Mouse (Mus musculus) common myeloid progenitor, adult 5-6 weeks (primary cell): ENCODE measurements around the gene Dscaml1. TPM values are rescaled to one million over a fixed set of nuclear protein-coding genes. Genes with fewer than 3 reads are reported as not detected.

ENCODE experiments used
- ATAC-seq: replicated peaks from 2 replicates; pipeline ENCODE4 v1.8.0; 2016; ENCODE audit warnings: low read depth, mild to moderate bottlenecking, moderate TSS enrichment, inconsistent platforms; ENCODE audit not compliant: poor library complexity, severe bottlenecking
- total RNA-seq: library from RNA; stranded (forward); fragments of 200-1000, 187-1606 nt; gene quantifications from 2 replicates; pipeline ENCODE4 v1.2.3, GENCODE M21; 2017

The Dscaml1 gene
- total RNA-seq, 1 experiment from 2014 or later = not detected

DNA sequence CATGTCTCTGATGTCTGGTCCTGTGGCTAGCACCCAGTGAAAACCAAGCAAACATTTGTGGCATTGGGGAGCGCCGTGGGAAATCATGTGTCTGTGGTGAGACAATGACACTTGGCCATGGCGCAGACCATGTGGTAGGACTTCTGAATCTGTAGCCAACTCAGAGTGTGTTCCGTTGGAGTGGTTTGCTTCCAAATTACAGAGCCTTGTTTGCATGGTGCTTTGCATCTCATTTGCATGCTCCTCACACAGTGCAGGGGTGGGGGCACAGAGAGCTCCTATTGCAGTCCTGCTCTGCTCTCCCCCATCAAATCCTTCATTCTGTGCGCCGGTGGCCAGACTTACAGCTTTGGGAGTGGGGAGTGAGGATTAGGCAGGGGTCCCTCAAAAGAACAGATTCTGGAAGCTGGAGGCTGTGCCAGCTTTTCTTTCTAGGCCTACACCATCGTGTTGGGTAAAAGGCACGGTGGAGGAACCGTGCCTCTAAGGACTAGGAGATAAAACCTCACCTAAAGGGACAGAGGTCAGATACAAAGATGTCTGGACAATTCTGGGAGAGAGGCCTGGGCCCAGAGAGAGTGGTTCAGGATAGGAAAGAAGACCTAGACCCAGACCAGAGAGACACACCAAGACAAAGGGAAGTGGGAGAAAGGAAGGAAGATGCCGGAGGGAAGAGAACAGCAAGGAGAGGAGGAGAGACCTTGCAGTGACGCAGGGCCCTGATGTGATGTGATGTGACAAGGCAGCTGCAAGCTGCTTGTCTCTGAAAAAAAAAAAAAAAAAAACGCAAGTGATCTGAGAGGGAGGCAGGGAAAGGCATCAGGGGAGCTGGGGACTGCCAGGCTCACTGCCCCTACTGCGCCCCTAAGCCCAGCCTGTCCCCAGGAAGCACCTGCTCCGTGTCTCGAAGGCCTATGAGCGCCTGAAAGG, 237.2 kb downstream of the Dscaml1 start:
- ATAC-seq = no peak

DNA sequence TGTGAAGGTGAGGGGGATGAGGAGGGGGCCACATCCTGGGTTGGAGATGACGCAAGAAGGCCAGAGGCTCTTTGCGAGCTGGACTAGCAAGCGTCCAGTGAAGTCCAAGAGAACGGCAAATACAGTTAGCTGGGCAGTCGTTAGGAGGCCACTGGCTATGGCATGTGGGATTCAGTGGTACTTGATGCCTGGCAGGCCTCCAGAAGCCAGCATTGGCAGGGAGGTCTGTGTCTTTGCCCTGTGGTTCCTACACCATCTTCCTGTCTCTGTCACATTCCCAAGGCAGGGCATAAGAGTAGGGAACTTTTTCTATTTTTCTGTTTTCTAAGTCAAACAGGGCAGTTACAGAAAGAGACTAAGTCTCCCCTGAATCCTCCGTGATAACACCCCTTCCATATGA, 237.9 kb downstream of the Dscaml1 start:
- ATAC-seq = no peak

DNA sequence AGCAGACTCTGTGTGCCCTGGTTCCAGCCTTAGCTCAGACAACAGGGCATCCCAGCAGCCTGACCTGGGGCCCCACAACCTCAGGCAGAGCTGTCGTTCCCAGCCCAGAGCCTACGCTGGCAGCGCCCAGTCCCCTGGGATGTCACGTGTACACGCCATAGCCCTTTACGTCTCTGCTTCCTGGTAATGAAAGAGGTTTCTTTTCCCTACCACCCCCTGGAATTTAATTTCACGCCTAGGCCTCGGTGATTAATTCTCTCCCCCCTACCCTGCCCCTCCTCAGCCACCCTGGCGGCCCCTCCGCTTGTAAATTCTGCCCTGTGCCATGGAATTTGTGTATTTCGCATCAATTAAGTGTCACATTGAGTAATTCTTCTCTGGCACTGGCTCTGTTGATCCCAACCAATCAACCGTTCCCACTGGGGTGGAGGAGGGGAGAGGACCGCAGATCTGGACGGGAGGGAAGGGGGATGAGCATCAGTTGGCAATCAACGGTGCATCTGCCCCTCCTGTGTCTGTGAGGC, 238.5 kb downstream of the Dscaml1 start:
- ATAC-seq = no peak

DNA sequence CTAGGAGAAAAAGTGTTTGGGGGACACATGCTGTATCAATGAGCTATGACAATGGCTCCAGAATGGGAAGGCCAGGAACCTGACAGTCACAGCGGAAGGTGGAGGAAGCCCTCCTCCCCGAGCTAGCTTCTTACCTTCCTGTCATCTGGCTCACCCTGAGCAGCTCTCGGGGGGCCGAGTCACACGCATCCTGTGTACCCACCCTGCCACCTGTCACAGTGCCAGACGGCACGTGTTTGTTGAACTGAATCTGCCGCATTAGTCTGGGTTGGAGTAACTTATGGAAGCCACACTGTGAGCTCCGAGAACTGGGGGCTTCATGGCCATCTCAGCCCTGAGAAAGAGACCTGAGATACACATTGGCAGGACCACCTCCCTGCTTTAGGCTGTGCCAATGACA, 249.5 kb downstream of the Dscaml1 start:
- no peak for ATAC-seq

DNA sequence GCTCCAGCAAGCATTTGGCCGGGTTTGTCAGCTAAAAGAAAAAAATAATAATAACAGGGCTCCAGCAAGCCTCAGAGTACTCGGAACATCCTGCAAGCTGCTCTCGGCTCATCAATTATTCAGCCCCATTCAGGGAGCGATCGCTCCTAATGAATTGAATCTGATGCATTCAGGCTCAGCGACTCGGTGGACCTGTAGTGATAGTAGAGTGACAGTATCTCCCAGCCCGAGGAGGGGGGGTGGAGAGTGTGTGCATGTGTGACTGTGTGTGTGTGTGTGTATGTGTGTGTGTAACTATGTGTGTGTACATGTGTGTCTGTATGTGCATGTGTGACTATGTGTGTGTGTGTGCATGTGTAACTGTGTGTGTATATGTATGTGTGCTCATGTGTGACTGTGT, 250.2 kb downstream of the Dscaml1 start:
- no peak for ATAC-seq

DNA sequence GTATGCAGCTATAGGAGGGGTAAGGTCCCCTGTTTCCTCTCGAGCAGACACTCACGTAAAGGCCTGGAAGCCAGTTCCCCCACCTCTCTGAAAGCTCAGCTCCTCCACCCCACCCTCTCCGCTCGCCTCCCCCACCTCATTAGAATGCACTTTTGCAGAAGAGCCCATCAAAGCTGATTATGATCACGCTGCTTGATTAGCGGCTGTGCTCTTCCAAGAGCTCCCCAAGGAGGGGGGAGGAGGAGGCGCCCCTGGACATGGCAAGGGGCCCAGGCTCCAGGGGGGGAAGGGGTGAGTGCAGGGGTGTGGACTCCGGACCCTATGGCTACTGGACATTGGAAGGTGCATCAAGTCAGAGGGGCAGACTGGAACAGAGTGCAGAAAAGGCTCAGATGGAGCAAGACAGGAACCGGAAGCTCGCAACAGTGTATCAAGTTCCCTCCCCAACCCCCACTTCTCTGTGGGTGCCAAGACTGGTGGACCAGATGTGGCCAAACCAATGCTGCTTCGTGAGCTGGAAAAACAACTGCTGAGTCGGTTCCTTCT, 250.9 kb downstream of the Dscaml1 start:
- ATAC-seq = peak; percentile 83

DNA sequence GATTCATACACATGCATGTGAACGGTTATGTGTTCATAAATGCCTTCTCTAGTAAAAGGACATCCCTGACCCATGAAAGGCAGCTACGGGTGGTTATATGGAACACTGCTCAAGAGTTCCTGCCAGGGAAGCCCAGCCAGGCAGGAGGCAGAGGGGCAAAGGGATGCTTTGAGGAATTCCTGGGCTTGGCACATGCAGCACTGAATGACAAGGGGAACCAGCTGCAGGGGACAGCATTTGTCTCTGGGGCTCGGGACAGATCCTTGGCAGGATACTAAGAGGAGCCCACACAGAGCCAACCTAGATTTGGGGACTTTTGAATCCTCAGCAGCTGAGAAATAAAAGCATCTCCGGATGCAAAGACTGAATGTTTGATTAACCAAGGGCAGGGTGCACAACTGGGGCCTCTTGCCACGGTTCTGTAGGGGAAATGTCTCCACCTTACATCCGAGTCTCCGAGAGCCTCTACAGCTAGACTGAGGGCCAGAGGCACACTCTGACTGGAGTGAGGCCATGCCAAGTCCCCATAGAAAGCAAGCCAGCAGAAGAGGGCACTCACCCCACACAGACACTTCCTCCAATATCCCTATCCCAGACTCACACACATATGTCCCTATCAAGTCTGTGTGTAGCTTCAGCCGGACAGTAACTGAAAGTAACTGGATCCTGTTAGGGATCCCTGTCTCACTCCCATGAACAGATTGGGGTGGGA, 251.7 kb downstream of the Dscaml1 start:
- no peak for ATAC-seq

DNA sequence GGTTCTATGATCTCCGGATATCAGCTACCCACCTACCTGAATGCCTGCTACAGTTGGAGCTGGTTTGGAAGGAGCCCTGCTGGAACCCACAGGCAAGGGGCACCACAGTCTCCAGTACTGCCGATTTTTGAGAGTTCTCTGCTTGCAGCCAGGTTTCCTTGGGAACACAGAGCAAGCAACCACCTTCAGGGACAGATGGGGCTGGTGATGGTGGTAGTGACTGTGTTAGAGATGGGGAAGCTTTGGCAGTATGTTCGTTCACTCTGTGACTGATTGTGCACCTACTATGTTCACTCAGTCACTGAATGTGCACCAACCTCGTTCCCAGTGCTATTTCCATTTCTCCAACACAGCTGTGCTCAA, 252.2 kb downstream of the Dscaml1 start:
- no peak for ATAC-seq

DNA sequence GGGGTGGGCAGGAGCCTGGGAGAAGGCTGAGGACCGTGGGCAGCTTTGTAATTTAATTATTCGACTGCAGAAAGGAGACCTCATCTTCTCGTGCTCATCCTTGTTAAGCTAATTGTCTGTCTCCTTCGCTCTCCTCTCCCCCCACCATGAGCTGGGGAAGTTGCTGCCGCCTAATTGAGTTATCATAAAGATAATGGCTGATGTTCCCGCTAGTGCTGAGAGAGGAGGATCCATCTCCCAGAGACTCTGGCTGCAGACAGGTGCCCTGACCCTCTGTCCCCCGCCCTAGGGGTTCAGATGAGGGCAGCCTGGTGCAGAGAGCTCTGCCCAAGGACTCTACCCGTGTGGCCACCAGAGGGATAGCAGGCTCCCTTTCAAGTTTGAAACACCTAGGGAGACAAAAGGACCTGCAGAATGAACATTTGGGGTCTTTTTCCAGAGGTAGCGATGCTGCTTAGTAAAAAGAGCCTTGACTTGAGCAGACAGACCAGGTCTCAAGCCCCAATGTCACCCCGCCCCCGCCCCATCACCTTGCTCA, 256.1 kb downstream of the Dscaml1 start:
- ATAC-seq = no peak

DNA sequence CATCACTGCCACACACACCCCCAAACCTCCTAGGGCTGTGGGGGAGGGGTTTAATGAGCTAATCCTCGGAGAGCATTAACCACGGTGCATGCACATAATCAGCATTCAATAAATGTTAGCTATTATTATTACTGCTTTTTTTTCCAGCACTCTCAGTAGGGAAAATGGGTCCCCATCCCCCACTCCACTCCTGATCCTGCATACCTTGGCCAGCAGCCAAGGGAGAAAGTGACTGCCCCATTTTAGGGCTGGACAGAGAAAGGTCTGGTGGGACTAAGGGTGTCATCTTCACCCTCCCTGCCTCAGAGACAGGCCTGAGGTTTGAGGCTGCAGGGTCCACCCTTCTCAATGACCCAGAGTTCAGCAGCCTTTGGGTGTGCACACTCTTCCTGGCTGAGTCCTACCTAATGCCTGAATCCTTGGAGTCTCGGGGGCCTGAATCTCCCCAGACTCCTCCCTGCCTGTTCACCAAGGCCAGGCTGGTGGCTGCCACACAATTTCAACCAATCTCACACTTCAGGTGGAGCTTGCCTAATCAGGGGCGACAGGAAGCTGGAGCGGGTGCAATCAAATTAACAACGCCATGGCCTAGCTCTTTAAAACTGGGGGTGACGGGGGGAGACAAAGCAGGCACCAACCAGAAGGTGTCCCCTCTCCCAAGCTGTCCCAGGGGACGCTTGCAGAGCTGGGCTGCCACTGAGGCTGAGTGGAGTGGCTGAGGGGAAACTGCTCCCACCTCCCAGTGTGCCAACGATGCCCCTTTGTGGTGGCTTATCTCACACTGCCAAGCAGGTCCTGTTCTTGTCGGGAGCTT, 267.2 kb downstream of the Dscaml1 start:
- peak; percentile 46 for ATAC-seq

DNA sequence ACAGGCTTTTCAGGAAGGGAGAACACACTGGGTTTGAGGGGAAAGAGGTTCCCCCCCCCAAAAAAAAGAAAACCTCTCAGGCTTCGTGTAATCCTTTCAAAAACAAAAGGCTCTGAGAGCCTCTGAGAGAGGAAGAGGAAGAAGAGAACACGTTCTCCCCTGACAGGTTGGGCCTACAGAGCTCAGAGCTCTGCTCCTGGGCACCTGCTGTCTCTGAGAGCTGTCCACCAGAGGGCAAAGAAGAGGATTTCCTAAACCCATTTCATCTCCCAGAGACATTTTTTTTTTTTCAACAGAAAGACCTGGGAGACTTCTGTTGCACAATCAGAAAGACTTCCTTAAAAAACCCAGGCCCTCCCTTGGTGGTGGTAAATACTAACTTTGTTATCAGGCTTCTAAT, 267.8 kb downstream of the Dscaml1 start:
- ATAC-seq = peak; percentile 39

DNA sequence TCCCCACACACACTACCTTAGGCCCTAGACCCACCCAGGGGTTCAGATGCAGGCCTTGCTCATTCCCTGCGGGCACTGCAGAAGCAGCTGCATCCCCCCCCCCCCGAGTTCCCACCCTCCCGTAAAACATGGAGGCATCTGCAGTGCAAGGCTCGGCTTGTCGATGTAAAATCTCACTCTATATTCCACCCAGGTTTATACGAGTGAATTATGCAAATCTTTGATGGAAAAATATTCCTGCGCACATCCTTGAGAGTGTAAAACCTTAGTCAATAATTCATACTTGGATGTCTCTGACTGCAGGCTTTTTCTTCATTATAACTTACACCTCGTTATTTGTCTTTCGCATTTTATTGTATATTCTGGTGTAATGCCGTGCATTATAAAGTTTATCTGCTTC, 272.7 kb downstream of the Dscaml1 start:
- ATAC-seq = no peak

DNA sequence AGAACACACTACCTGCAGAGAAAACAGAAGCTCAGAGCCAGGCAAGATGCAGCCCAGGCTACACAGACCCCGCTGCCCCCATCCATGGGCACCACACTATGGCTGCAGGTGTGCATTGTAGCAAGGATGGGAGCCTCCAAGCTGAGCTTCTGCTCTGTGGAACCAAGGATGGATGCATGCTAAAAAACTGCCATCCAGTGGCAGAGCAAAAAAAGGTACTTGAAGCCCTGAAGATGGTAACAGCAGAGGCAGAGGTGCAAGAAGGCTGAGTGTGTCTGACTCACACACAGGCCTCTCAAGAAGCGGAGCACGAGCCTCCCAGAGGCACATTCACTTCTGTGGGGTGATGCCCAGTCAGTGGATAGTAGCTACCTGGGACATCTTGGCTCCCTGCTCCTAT, 276.8 kb downstream of the Dscaml1 start:
- no peak for ATAC-seq

DNA sequence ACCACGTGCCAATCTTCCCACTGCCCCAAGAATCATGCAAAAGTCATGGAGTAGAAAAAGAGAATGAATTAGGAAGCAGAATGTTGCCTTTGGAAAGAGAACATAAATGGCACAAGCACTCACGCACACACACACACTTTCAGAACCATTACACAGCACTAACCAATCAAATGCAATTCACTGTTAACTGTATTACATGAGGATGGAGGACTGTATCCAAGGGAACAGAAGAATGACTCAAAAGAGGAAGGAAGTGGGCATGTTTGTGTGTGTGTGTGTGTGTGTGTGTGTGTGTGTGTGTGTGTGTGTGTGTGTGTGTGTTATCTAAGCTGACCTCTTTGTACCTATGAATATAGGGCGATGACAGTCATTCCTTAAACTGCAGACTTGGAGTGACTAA, 278.0 kb downstream of the Dscaml1 start:
- peak; percentile 80 for ATAC-seq

DNA sequence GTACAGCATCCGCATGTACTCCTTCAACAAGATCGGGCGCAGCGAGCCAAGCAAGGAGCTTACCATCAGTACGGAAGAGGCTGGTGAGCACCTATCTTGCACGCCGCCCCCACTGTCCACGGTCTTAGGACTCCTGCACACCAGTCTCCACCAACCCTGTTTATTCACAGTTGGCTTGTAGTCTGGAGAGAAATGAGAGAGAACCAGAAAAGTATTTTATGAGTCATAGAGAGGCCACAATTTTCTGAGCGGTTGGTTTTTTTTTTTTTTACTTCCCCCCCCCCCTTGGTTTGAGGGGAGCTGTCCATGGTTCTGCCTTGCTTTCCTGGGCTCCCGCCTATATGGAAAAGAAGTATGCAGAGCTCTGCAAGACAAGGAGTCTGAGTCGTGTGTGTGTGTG, 283.9 kb downstream of the Dscaml1 start:
- ATAC-seq = peak; percentile 54; the same call in 1 of the 2 replicates

DNA sequence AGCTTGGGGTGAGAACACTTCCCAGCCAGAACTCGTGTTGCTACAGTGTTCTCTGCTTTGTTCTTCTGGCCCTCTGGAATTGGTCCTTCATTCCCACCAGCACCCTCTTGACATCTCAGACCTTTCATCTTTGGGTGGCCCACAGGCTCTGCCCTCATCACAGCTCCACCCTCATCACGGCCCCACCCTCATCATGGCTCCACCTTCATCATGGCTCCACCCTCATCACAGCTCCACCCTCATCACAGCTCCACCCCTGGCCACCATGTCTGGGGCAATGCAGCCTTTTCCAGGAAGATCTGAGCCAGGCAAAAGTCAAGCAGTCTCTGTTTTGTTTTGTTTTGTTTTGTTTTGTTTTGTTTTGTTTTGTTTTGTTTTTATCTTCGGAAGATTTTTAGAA, 289.0 kb downstream of the Dscaml1 start:
- ATAC-seq = 0 out of 2 replicates have a peak, but pooled peaks have one; percentile 50

DNA sequence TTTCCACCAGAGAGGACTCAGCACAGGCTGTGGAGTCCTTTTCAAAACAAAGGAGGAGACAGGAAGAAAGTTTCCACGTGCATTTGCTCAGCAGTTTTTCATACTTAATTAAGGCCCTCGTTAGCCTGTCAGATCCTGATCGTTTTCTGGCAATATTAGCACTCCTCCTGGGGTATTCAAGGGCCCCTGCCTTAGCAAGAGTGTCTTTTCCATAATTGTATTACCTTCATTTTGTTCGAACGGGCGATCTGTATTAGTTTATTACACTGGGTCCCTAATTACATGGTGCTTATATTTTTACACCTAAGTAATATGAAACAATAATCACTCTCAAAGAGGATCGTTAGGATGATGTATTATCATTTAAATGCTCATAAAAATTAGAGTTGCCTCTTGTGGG, 293.6 kb downstream of the Dscaml1 start:
- no peak for ATAC-seq

DNA sequence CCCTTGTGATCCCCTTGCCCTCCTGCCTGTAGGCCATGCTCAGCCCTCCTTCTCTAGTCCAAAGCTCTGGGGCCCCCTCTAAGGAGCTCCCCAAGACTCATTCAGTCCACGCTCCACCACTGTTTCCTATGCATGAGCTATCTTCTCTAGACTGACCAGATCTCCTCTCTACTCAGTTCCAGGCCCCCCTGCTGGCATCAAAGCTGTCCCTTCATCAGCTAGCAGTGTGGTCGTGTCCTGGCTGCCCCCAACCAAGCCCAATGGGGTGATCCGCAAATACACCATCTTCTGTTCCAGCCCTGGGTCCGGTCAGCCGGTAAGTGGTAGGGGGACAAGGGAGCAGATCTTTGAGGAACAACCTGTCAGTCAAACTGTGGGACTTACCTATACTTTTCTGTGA, 305.4 kb downstream of the Dscaml1 start:
- no peak for ATAC-seq

DNA sequence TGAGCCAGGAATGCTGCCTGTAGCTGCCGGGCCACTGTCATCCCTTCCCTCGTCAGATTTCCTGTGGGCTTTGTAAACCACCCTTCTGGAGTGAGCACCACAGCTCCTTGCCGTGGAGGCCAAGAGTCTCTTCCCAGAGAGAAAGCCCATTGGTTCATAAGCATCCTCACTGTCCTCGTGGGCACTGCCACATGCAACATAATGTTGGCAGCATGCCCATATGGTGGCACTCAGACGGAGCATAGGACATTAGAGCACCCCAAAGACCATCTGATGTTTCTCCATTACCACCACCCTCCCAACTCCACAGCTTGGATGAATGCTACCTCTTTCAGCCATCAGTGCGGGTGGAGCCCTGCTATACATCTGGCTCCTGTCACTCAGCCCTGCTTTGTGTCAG, 306.8 kb downstream of the Dscaml1 start:
- ATAC-seq = no peak
